Mouse (Mus musculus): Measurements from ENCODE around the gene Hccs.

The Hccs gene

DNA sequence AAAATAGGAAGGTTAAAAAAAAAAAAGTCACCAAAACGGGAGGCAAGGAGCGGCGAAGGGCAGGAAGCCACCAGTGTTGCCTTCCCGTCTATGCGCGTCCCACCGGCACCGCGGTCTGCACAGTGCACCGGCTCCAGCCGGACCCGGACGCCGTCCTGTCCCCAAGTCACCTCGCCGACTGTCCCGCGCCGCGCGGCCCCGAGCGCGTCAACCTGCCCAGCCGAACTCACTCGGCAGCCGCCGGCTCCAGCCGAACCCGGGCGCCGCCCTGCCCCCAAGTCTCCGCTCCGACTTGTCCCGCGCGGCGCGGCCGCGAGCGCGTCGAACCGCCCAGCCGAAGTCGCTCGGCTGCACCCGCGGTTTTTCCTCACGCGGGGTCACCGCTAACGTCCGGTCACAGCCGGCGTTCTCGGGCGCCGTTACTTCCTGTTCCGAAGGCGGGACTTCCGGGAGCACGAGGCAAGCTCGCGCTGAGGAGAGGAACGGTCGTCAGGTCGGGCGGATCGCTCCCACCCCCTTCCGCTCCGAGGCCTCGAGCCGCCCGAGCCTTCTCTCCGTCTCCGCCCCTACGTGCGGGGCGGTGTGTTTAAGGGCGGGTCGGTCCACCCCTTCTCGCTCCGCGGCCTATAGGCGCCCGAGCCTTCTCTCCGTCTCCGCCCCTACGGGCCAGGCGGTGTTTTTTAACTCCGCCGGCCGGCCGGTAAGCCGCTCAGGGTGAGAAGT is at the start of gene Hccs:
Gene Hccs, minus strand, starts transcription at position 428 of the 723 bp plus-strand sequence.
- DNase-seq (ENCODE audit: low read depth, low spot score): peak; percentile 94

DNA sequence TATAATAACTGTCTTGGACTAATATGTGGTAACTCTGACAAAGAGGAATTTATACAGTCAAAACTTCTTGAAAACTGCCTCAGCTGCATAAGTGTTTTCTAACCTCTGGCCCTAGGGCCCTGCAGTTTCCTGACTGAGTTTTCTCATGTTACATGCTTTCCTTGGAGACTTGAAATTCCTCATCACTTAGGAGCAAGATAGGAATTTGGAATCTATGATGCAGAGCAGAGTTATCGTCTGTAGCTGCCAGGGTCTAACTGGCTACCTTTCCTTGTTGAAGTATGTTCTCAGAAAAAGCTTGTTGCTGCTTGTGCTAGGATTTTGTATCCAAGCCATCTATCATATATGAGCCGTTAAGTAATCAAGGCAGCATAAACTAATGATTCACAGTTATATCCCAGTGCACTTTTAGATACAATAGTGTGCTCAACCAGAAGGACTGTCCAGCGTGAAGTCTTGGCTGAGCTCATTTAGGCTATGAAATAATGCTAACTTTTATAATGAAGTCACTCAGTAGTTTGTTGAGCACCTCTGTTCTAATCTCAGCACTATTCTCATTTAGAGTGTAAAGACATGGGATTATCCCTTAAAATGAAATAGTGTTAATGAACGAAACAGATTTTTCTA is 37.1 kb upstream of the Hccs start:
- DNase-seq (ENCODE audit: low read depth, low spot score): no peak

DNA sequence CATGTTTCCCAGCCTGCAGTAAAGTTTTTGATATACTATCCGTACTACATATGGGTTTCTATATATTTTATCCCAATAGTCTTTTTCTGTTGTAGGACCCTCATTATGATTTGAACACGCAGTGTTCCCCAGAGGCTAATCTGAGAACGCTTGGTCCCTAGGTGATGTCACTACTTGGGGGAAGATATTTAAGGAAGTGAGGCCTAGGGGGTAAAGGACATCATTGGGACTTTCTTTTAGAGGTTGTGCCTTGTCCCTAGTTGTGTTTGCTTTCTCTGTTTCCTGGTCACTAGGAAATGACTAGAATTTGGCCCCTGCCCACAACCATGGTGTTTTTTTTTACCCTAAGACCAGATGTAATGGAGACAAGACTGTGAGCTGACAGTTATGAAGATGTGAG is 18.0 kb upstream of the Hccs start:
- DNase-seq (ENCODE audit: low read depth, low spot score): no peak

DNA sequence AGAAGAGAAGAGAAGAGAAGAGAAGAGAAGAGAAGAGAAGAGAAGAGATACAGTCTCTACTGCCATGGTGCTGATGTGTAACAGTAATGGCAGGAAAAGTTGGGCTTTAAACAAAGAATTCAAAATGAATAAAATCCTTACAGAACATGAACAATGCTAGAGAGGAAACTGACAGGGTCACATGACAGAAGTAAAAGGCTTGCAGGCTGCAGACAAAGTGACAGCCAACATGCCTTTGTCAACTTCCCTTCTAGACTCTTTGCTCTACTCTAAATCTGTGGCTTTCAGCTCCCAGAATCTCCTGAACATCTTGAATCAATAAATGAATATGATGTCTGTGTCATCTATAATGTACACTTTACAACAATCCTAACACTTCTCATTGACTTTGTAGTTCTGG is 17.4 kb upstream of the Hccs start:
- DNase-seq (ENCODE audit: low read depth, low spot score): no peak

DNA sequence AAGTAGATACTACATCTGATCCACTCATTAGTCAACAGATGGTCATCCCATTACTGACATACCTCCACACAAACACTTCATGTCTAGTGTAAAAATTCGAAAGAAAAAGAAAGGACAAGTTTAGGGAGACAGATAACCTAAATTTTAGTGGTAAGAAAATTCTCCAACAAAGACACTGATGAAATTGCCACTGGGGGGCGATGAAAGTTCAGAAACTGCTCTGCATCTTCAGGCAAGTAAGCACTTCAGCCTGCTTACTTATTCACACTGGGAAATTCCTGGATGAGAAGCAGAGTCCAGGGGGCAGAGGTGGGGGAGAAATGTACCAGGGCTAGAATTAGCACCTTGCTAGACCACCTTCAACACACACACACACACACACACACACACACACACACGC is 12.1 kb upstream of the Hccs start:
- DNase-seq (ENCODE audit: low read depth, low spot score): peak; percentile 6

DNA sequence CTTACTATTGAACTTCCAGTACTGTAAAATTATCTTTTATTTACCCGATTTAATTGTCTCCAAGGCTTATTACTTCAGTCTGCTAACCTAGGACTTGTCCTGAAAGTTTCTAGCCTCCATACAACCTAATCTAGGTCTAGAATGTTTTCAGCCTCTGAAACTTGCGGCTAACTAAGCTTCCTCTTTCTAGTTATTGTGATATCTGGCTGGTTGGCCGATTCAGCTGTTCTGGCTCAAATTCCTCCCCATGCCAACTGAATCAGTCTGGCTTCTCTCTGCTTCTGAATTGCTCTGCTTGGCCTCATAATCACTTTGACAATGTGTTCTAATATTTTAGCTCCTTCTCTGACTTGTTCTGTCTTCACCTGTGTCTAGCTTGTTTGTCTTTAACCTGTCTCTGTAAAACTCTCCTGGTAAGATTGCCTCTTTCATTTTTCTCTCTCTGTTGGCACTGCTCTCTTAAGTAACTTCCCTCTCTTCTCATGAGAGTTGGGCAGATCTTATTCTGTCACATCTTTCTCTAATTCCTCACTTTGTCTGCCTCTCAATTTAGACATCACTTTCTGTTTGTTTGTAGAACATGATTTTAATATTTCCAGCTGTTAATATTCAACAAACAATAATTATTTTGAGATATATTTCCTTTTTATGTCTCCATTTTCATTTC is 5.9 kb upstream of the Hccs start:
- DNase-seq (ENCODE audit: low read depth, low spot score): no peak

DNA sequence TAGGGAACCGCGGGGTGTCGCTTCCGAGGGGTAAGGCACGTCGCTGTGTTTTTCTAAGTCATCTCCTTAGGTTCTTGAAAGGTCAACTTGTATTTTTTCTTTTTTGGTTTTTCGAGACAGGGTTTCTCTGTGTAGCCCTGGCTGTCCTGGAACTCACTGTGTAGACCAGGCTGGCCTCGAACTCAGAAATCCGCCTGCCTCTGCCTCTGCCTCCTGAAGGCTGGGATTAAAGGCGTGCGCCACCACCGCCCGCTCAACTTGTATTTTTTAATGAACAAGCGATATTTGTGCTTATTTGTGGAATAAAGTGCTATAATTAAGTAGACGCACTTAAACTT is 465 bp upstream of the Hccs start:
- DNase-seq (ENCODE audit: low read depth, low spot score): peak; percentile 3

DNA sequence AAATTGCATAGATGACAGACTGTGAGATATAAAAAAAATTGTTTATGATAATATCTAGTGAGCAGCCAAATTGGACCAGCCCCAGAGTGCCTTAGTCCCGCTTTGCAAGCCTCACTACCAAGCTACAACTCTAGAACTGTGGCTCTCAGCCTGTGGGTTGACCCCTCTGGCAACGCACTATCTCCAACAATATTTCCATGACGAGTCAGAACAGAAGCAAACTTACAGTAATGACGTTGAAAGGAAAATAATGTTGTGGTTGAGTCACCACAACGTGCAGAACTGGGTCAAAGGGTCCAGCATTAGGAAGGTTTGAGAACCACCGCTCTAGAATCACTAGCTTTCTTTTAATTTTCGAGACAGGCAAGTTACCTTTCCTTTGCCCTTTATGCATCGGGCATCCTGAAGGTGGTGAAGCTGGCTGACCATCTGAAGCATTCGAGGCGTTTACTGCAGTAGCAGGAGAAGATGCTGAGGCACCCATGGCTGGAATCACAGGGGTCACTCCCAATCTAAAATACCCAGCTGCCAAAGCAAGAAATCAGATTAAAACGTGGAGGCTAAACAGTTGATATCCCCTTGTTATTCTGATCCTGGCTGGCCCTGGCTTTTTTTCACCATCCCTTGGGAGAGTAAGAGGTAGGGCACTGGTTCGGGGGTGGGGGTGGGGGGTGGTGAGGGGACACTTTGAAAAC is 959 bp downstream of the Hccs start:
- DNase-seq (ENCODE audit: low read depth, low spot score): peak; percentile 61

DNA sequence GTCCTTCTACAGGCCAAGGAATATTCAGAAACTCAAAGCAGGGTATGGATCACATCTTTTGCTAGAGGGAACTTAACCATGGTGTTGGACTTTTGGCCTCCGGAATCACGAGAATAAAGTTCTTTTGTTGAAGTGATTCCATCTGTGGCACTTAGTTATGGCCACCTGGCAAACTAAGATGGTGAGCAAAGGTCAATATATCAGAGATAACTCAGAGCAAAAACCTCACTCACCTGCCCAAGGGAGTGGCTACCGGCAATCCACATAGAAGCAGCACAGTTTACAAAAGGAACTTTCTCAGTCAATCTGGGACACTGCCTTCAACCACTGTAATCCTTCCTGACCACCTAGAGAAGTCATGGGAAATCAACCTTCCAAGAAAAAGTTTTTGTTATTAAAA is 11.6 kb downstream of the Hccs start:
- DNase-seq (ENCODE audit: low read depth, low spot score): no peak

DNA sequence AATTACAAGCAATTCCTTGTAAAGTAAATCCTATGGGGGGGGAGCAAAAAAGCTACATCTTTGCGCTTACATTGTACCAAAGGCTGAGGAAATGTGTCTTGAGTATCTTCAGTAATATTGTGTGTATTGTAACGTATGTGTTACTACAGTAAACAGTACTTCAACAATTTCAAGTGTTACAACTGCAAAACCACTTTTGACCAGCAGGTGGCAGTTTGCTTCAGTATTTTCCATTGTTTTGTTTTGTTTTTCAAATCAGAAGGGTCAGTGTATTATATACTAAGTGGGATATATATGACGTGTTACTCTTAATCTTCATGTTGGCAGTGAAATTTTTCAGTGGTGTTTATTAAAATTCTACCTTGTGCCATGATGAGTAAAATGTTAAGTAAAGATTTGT is 16.2 kb downstream of the Hccs start:
- DNase-seq (ENCODE audit: low read depth, low spot score): peak; percentile 67

DNA sequence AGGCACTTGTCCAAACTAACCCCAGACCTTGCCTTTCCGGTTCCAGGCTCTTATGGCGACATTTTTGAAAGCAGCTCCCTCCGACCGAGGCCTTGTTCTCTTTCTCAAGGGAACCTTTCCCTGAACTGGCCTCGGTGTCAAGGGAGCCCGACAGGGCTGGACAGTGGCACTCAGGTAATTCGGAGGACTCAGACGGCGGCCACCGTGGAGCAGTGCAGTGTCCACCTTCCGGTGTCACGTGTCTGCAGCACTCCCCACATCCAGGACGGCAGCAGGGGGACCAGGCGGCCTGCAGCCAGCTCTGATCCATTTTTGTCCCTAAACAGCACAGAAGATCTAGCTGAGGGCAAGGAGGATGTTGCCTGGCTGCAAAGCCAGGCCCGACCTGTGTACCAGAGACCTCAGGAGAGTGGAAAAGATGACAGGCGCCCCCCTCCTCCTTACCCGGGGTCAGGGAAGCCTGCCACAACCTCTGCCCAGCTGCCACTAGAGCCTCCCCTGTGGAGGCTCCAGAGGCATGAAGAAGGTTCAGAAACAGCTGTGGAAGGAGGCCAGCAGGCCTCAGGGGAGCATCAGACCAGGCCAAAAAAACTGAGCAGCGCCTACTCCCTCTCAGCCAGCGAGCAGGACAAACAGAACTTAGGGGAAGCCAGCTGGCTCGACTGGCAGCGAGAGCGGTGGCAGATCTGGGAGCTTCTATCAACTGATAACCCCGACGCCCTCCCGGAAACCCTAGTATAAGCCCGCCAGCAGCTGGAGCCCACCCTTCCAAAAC is 17.7 kb downstream of the Hccs start:
- no peak for DNase-seq (ENCODE audit: low read depth, low spot score)

DNA sequence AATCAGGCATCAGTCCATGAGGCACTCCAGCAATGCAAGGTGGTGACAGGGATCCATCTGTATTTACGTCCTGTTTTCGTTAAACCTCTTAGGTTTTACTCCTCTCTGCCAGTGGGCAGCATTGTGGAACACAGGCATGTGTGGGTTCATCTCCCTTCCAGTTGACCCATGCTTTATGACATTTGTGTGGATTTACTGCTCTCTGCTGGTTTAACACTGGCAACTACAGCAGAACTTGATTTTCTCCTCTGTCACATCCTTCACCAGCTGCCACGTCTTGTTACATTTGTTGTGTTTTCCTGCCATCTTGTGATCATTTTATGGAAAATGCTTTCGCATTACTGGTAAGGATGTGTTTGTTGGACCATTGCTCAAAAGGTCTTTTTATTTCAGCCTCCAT is 20.6 kb downstream of the Hccs start:
- DNase-seq (ENCODE audit: low read depth, low spot score): no peak

DNA sequence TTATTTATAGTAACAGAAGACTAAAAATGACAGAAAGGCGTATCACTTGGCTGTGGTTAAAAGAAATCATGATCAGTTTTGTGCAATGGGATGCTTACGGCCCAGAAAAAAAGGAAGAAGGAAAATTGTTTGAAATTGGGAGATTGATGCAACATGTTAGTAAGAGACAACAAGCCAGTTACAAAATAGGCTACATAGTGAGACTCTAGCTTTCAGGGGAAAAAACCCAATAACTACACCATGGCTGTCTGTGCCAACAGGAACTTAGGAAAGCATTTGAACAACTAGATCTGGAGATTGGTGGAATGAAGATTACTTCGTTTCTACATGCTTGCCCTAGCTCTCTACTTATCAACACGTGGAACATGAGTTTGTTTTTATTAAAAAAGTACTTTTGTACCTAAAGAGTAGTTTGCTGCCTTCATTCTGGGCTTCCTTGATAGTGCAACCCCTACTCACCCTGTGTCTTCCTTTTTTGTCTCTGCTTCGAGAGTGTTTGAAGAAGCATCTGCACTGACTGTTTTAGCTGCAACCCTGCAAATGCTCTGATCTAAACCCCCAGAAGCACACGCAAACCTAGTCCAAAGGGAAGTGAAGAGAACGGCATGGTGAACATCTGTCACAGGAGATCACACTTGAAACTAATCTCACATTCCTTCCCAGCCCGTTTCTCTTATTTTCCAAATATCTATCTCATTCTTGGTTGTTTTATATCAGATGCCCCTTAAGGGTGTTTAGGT is 56.6 kb downstream of the Hccs start:
- no peak for DNase-seq (ENCODE audit: low read depth, low spot score)

DNA sequence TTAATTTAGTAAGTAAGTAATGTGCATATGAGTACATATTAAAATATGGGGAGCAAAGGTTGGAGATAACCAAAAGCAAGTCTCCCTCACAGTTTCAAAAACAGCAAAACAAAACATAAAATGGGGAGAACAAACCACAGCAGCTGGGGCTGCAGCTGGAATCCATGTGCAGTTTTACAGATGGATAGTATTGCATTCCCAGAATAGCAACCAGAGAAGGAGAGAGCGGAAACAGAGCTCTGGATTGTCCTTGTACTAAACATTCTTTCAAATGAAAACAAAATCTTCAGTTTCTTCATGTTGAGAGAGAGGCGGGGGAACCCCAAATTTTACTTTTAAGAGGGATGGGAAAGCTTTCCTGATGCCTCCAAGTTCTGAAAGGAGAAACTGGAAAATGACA is 58.0 kb downstream of the Hccs start:
- DNase-seq (ENCODE audit: low read depth, low spot score): no peak

DNA sequence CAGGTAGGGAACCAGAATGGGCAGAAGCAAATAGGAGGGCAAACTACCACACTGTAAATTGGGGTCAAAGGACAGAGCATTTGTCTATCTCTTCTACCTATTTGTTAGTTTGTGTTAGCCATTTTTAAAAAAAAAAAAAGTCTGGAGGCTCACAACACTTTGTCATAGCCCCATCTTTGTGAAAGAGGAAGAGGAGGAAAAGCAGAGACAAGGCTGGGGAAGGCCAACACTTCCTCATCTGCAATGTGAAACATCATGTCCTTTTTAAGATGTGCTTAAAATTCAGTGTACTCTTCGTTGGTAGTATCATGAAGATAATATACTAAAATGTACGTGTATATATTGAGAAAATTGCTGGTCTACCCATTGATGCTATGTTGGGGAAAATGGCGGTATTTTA is 59.1 kb downstream of the Hccs start:
- no peak for DNase-seq (ENCODE audit: low read depth, low spot score)

DNA sequence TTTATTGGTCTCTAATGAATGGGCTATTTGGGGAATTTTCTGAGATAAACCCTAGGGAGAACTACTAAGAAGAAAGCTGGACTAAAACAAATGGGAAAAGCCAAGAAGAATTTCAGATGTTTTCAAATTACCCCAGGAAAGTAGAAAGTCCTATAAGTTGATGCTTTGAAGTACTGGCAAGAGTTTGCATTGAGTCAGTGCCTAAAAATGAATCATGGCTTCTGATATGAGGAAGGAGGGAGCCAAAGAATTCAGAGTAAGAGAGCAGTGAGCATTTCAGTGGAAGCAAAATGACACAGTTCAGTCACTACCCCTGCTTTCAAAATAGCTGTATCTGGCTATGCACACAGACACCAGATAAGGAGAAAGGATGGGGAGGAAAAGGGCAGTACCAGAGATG is 63.4 kb downstream of the Hccs start:
- DNase-seq (ENCODE audit: low read depth, low spot score): no peak

DNA sequence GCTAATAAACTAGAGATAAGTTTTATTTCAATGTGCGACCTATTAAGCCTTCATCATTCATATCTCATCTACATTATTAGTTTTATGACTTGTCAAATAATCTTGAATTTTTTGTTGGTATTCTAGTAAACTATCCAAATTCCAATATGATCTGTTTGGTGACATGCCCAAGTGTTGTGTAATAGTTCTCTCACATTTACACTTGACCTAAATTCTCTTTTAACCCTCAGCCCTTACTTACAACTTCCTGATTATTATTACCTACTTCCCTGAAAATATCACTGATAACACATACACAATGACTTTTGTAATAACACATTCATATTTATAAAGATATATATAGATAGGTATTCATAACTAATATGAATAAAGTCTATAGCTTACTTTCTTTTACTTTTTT is 64.3 kb downstream of the Hccs start:
- DNase-seq (ENCODE audit: low read depth, low spot score): no peak

DNA sequence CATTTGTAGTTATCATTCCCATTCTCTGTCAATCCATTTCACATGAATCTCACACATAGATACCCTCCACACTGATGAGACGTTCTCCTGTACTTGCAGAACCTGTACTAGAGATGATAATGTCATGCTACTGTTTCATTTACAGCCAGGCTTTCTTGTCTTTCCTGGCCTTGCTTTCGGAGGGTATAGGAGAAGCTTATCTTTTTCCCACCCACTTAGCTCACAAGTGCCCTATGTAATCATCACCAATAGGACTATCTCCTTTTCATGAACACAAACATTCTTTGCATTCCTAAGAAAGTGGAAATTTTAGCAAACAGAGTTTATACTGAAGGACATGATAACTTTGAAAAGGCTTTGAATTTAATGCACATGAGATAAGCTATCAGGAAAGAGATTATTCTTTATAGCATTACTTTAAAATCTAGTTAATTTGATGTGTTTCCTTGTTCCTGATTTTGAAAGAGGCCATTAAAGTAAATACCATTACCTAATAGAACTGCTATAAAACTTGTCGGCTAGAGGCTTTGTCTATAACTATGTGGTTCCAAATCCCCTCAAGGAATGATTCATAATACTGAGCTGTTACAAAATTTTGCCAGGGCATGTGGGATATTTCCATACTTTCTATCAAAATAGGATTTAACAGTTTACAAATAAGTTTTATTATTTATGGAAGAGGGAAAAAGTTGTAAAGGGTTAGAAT is 97.7 kb downstream of the Hccs start:
- DNase-seq (ENCODE audit: low read depth, low spot score): no peak

DNA sequence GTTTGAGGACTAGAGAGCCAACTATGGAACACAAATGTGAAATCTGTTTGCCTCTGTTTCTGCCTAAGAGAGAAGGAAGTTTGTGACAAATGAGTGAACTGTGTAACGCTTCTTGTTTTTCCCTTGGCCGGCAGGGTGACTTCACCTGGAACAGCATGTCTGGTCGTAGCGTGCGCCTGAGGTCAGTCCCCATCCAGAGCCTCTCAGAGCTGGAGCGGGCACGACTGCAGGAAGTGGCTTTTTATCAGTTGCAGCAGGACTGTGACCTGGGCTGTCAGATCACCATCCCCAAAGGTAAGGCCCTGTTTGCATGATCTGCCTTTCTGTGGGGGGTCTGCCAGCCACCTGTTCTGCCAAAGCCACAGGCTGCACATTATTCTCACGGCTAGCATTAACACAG is 100.1 kb downstream of the Hccs start:
- DNase-seq (ENCODE audit: low read depth, low spot score): no peak

DNA sequence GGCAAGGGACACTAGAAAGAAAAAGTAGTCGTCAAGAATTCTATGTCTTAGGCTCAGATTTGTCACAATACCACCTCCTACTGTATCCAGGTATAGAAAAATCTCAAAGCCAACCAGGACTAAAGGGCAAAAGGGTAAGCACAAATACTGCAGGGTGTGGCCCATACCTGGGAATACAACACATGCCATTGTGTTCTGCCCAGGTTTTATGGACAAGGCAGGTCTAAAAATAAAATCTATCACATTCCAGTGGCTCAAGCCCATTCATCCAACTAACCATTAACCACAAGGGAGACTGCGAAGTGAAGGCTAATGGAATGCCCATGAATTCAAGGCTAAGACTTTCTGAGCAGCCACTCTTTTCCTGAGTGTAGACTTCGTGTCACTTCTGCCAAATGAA is 110.2 kb downstream of the Hccs start:
- no peak for DNase-seq (ENCODE audit: low read depth, low spot score)

All from CD4-positive, CD25-positive, alpha-beta regulatory T cell, adult 2 months (primary cell).